Mouse (Mus musculus): ENCODE measurements at regions not wholly inside any gene's neighbourhood (a gene's known extent, or its start where the extent isn't known, plus 50 kb on each side); places are given as distances from the start of the nearest gene placed in this dataset.

GRCm38 (mm10) chr2:134029153-134029552 lies 477.2 kb downstream of the Bmp2 start:
- TF ChIP-seq POLR2A (IDR thresholded peaks at IDR 0.05; ENCODE audit: low read depth, low read length), result no peak
- no peak for TF ChIP-seq CTCF (IDR thresholded peaks at IDR 0.05; ENCODE audit: borderline replicate concordance, insufficient read depth, low read length)

All from embryonic fibroblast, embryonic 13.5 days (primary cell).